Mouse (Mus musculus): ENCODE results near the gene Lancl1. TPM values are rescaled to one million over a fixed set of nuclear protein-coding genes. Genes with fewer than 3 reads are reported as not detected.
A peak's percentile ranks its signal among the peaks of the same experiment; 100 is the strongest.

Lancl1 gene
- polyA plus RNA-seq, 1 experiment from 2014 or later = 31.9 TPM

DNA sequence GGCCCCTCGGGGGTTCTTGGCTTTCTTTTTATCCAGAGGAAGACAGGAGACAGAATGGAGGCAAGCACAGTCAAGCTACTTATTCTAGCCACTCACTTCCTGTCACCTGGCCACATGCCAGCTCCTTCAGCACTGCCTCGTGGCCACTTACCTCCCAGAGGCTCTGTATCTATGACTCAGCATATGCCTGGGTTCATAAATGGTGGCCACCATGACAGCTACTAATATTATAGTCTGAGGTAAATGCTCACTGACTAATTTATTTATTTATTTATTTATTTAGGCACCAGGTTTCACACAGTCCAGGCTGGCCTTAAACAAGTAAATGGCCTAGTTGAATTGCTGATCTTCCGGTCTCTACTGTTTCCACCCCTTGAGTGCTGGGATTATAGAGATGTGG lies 35.0 kb downstream of the Lancl1 start:
- no peak overlapping the region for H3K27ac ChIP-seq
- no peak overlapping the region for H3K4me2 ChIP-seq
- ATAC-seq = peak; percentile 24; the same call in 1 of the 2 replicates
- H3K9ac ChIP-seq = no peak overlapping the region
- 63% methylated on average over 3 of the region's 3 CpGs for WGBS (ENCODE audit: insufficient replicate concordance)
- peaks cover 4% of the 10 kb centered on the region for H3K4me1 ChIP-seq
- H3K36me3 ChIP-seq = peaks cover 55% of the 10 kb centered on the region
- H3K9me3 ChIP-seq (replicated peaks) = no peaks in the 10 kb centered on the region
- H3K27me3 ChIP-seq (replicated peaks) = no peaks in the 10 kb centered on the region
- H3K4me3 ChIP-seq = no peak overlapping the region

DNA sequence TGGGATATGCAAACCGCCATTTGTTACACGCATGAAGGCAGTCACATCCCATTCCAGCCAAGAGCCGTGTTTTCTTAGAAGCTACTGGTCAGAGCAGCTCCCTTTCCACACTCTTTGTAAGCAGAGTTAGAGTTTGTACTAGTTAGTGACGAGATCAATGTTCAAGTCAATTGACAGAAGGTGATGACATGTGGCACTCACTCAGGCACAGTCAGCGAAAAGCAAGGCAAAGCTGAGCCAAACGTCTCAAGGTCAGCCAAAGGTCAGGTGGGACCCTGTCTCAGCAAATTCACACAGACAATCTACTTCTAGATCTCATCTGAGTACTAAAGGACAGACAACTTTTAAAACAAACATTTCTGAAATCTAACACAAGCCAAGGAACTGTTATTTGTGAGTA lies 36.4 kb downstream of the Lancl1 start:
- Histone ChIP-seq H3K27me3 (replicated peaks) (no peaks in the 10 kb centered on the region), H3K36me3 (peaks cover 48% of the 10 kb centered on the region), H3K9ac (no peak overlapping the region), H3K4me1 (peaks cover 14% of the 10 kb centered on the region), H3K4me2 (no peak overlapping the region), H3K4me3 (no peak overlapping the region), H3K9me3 (replicated peaks) (no peaks in the 10 kb centered on the region), H3K27ac (no peak overlapping the region)
- WGBS (ENCODE audit: insufficient replicate concordance) = 77% methylated on average over 6 of the region's 6 CpGs
- ATAC-seq = no peak; the same call in 1 of the 2 replicates

DNA sequence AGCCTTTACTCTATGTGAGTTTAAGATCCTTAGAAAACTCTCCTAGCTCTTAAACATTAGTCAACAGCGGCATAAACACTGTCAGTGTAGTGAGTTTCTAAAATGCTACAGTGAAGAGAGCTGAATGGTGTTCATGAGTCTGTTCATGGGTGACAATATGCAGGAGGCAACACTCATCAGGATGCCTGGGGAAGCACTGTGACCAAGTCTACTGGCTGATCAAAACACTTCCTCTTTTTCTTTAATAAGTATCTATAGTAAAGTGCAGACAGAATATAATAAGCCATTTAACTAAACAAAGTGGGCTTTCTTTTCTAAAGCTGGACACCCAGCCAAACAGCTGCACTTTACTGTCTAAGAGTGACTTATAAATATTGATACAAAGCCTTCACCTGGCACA lies 37.3 kb downstream of the Lancl1 start:
- H3K36me3 ChIP-seq = peaks cover 43% of the 10 kb centered on the region
- no peak for ATAC-seq
- H3K27me3 ChIP-seq (replicated peaks) = no peaks in the 10 kb centered on the region
- no peak overlapping the region for H3K9ac ChIP-seq
- H3K9me3 ChIP-seq (replicated peaks) = no peaks in the 10 kb centered on the region
- H3K4me3 ChIP-seq = no peak overlapping the region
- 82% methylated on average over 1 of the region's 1 CpGs for WGBS (ENCODE audit: insufficient replicate concordance)
- H3K27ac ChIP-seq = no peak overlapping the region
- peaks cover 14% of the 10 kb centered on the region for H3K4me1 ChIP-seq
- no peak overlapping the region for H3K4me2 ChIP-seq

DNA sequence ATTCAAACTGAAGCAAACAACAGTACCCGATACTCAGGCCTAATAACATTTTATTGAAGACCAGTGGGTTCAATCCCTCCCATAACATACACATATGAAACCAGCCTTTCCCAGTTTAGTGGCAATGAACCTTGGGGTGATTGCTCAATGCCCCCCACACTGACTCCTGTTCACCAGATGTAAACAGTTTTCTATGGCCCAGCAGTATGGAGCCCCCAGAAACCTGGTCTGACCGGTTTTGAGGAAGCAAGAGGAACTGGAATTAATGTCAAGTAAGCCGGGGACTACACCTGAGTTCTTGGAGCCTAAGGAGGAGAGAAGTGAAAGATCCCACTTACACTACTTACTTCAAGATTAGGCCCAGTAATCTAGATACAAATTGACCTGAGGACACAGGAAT lies 38.2 kb downstream of the Lancl1 start:
- Histone ChIP-seq H3K9ac (no peak overlapping the region), H3K27me3 (replicated peaks) (no peaks in the 10 kb centered on the region), H3K4me2 (no peak overlapping the region), H3K9me3 (replicated peaks) (no peaks in the 10 kb centered on the region), H3K36me3 (peaks cover 35% of the 10 kb centered on the region), H3K27ac (no peak overlapping the region), H3K4me1 (peaks cover 14% of the 10 kb centered on the region), H3K4me3 (no peak overlapping the region)
- WGBS (ENCODE audit: insufficient replicate concordance) = 67% methylated on average over 3 of the region's 3 CpGs
- ATAC-seq = no peak

DNA sequence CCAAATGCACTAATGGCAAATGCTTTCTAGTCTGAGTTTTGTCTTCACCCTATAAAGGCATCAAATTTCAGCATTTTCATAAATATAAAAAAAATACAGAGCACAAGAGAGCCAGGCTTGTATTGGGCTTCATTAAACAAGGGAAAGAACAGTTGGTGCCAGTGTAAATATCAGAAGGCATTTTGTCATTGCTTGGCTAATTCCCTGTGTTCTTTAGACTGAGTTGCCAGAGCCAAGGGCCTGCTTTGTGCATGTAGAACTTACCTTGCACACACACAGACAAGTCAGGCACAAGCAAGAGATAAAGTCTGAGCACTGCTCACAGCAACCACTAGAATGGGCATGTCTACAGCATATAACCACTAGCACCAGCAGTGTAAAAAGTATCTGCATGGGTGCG lies 40.1 kb downstream of the Lancl1 start:
- WGBS (ENCODE audit: insufficient replicate concordance) = 86% methylated on average over 1 of the region's 1 CpGs
- H3K4me2 ChIP-seq = no peak overlapping the region
- no peak overlapping the region for H3K27ac ChIP-seq
- peaks cover 14% of the 10 kb centered on the region for H3K4me1 ChIP-seq
- H3K9me3 ChIP-seq (replicated peaks) = no peaks in the 10 kb centered on the region
- ATAC-seq = no peak
- no peaks in the 10 kb centered on the region for H3K27me3 ChIP-seq (replicated peaks)
- H3K4me3 ChIP-seq = no peak overlapping the region
- peaks cover 16% of the 10 kb centered on the region; the same call in 1 of the 2 replicates for H3K36me3 ChIP-seq
- no peak overlapping the region for H3K9ac ChIP-seq

DNA sequence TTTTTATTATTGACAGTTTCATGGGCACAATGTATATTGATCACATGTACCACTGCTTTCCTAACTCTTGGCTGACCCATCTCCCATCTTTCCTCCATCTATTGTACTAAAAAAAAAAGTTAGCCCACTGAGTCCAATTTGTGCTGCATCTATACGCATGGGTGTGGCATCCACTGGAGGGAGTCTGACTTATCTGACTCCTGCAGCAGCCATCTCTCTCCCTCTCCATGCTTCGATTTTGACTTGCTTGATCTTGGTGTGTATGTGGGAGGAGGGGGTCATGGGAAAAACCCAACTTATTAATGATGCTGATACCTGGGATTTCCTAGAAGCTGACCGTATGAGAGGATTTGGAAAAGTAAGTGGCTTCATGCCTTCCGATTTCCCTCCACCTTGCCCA lies 40.5 kb downstream of the Lancl1 start:
- peaks cover 12% of the 10 kb centered on the region; the same call in 1 of the 2 replicates for H3K36me3 ChIP-seq
- no peak overlapping the region for H3K4me2 ChIP-seq
- peaks cover 14% of the 10 kb centered on the region for H3K4me1 ChIP-seq
- H3K27me3 ChIP-seq (replicated peaks) = no peaks in the 10 kb centered on the region
- H3K4me3 ChIP-seq = no peak overlapping the region
- H3K27ac ChIP-seq = no peak overlapping the region
- no peaks in the 10 kb centered on the region for H3K9me3 ChIP-seq (replicated peaks)
- WGBS (ENCODE audit: insufficient replicate concordance) = 46% methylated on average over 4 of the region's 4 CpGs
- ATAC-seq = peak; percentile 62; the same call in 1 of the 2 replicates
- no peak overlapping the region for H3K9ac ChIP-seq

DNA sequence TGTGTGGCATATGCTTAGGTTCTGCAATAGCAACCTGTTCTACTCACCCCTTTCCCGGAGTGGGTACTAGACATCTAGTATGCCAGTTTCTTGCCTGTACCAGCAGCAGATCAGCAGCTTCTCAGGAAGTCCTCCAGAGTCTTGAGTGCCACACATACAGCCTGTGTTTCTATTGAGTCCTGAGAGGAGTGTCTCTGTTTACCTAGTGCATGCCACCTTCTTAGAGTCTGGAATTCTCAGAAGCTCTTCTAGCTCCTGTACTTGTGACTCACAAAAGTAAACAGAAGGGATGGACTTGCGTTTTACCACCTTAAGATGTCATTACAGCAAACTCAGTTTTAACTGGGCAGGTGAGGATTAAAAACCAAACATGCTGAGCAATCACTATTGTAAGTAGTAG lies 41.9 kb downstream of the Lancl1 start:
- ATAC-seq = no peak
- Histone ChIP-seq H3K9me3 (replicated peaks) (no peaks in the 10 kb centered on the region), H3K4me2 (no peak overlapping the region), H3K9ac (no peak overlapping the region), H3K36me3 (peaks cover under 1% of the 10 kb centered on the region; the same call in 1 of the 2 replicates), H3K4me1 (peaks cover 14% of the 10 kb centered on the region), H3K27me3 (replicated peaks) (no peaks in the 10 kb centered on the region), H3K4me3 (no peak overlapping the region), H3K27ac (no peak overlapping the region)
- WGBS (ENCODE audit: insufficient replicate concordance) = 60% methylated on average over 2 of the region's 2 CpGs

DNA sequence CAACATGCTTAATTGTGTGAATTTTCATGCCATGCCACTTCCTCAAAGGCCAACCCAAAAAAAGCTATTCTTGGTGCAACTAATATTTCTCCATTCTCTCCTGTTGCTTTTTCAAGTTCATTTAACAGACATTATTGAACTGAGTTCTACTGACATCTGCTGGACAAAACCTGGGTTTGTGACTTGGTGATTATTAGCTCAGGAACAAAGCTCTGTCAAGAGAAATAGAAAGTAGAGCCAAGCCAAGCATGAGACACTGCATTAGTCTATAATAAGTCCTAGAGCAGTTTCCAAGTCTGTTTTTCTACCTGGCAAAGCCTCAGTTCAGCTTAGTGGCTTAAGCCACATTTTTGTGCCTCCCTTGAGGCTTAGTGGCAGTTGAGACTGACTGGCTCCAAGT lies 45.9 kb downstream of the Lancl1 start:
- no peak overlapping the region for H3K4me2 ChIP-seq
- no peak overlapping the region for H3K9ac ChIP-seq
- no peak overlapping the region for H3K4me3 ChIP-seq
- H3K9me3 ChIP-seq (replicated peaks) = no peaks in the 10 kb centered on the region
- no peak for ATAC-seq
- peaks cover 1% of the 10 kb centered on the region; the same call in 1 of the 2 replicates for H3K4me1 ChIP-seq
- no peaks in the 10 kb centered on the region for H3K36me3 ChIP-seq
- H3K27me3 ChIP-seq (replicated peaks) = no peaks in the 10 kb centered on the region
- H3K27ac ChIP-seq = no peak overlapping the region

DNA sequence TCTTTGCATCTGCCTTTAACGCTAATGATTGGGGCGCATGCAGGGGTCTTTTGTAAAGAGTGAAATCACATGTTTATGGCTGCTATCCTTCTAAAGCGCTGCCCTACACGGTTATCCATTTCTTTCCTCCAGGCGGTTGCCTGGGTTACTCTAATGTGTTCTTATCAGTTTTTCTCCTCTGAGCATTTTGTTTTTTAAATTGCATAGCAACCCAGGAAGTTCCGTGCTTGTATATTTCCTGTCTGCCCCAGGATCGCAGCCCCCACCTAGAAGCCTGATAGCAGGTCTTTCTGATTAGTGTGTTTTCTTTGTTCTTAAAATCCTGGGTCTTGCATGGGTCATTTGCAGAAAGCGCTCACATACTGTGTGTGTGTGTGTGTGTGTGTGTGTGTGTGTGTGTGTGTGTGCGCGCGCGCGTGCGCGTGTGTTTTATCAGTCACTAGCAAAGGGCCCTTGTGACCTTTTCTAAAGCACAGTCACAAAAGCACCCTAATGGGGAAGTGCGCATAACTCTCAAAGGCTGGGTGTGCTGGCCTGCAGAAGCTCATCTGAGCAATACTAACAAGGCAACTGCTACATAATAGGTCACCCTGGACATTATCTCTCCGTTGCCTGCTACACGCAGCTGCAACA lies 51.0 kb downstream of the Lancl1 start:
- H3K4me3 ChIP-seq = no peak overlapping the region
- H3K9ac ChIP-seq = no peak overlapping the region
- no peaks in the 10 kb centered on the region for H3K27me3 ChIP-seq (replicated peaks)
- H3K4me1 ChIP-seq = peaks cover 5% of the 10 kb centered on the region; the same call in 1 of the 2 replicates
- no peaks in the 10 kb centered on the region for H3K9me3 ChIP-seq (replicated peaks)
- H3K36me3 ChIP-seq = no peaks in the 10 kb centered on the region
- peak overlapping the region; percentile 36 for H3K4me2 ChIP-seq
- WGBS (ENCODE audit: insufficient replicate concordance) = 52% methylated on average over 18 of the region's 18 CpGs
- peak; percentile 55 for ATAC-seq
- no peak overlapping the region for H3K27ac ChIP-seq

DNA sequence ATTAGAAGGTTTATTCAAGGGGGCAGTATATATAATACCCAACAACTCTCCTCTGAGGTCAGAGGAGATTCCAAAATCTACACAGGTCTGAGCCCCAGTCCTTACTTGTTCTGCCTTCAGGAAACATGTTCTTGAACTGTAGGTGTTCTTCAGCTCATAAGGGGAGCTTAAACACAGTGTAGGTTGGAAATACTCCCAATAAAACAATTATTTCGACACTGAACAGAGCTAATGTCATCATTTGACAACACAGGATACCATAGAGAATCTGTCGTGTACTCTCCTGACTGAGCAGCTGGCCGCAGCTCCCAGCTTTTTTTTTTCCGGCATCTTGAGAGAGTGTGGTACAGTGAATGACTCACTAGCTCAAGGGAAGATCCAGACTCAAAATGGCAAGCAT lies 52.8 kb downstream of the Lancl1 start:
- H3K27ac ChIP-seq = no peak overlapping the region
- no peaks in the 10 kb centered on the region for H3K36me3 ChIP-seq
- no peak overlapping the region for H3K9ac ChIP-seq
- no peaks in the 10 kb centered on the region for H3K27me3 ChIP-seq (replicated peaks)
- peaks cover 5% of the 10 kb centered on the region; the same call in 1 of the 2 replicates for H3K4me1 ChIP-seq
- H3K4me3 ChIP-seq = no peak overlapping the region
- WGBS (ENCODE audit: insufficient replicate concordance) = 70% methylated on average over 4 of the region's 4 CpGs
- no peaks in the 10 kb centered on the region for H3K9me3 ChIP-seq (replicated peaks)
- ATAC-seq = no peak
- no peak overlapping the region for H3K4me2 ChIP-seq

DNA sequence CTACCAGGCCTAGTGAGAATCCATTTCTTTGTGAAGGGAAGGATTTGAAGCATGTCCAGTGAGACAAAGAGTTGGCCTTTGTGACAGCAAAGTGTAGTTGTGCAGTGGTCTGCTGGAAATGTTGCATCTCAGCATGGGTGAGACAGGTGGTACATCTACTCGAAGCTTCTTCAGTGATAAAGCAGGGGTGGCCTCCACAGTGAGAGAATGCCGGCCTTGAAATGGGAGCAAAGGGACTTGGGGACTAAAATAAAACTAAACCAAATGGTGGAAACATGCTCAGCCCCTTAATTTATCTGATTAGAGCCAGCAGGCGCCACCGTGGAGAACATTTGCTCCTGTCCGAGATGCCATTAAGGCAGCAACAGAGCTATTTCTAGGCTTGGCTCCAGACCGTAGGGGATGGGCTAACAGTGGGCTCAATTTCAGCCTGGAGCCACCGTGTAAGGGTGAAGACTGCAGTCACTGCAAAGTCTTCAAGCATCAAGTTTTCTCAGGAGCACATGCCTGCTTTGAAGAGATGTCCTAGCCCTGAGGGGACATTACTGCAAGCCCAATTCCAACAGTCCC lies 53.5 kb downstream of the Lancl1 start:
- H3K36me3 ChIP-seq = no peaks in the 10 kb centered on the region
- WGBS (ENCODE audit: insufficient replicate concordance) = 50% methylated on average over 7 of the region's 7 CpGs
- H3K9ac ChIP-seq = no peak overlapping the region
- no peak for ATAC-seq
- no peak overlapping the region for H3K27ac ChIP-seq
- H3K4me1 ChIP-seq = peaks cover 5% of the 10 kb centered on the region; the same call in 1 of the 2 replicates
- H3K4me2 ChIP-seq = no peak overlapping the region
- H3K9me3 ChIP-seq (replicated peaks) = no peaks in the 10 kb centered on the region
- no peak overlapping the region for H3K4me3 ChIP-seq
- H3K27me3 ChIP-seq (replicated peaks) = no peaks in the 10 kb centered on the region

DNA sequence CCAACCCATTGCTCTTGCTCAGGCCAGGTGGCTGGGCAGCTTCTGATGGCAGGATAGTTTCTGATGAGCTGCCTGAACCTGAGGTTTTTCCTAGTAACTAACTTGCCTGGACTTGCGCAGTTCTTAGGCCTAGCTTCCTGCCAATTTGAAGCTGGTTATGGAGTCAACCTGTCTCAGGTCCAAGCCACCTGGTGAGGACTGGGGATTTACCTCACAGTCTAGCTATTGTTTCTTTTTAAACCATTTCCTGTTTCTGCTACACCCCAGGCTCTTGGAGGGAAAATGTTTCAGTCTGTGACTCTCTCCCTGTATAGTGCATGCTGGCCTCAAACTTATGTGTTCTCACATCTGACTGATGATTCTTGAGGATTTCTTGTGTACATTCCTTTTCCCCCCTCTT lies 58.5 kb downstream of the Lancl1 start:
- Histone ChIP-seq H3K9me3 (replicated peaks) (no peaks in the 10 kb centered on the region), H3K4me1 (no peaks in the 10 kb centered on the region), H3K4me3 (no peak overlapping the region), H3K27me3 (replicated peaks) (no peaks in the 10 kb centered on the region), H3K9ac (no peak overlapping the region), H3K4me2 (no peak overlapping the region), H3K27ac (no peak overlapping the region), H3K36me3 (no peaks in the 10 kb centered on the region)
- ATAC-seq = no peak
- WGBS (ENCODE audit: insufficient replicate concordance) = 95% methylated on average over 1 of the region's 1 CpGs

DNA sequence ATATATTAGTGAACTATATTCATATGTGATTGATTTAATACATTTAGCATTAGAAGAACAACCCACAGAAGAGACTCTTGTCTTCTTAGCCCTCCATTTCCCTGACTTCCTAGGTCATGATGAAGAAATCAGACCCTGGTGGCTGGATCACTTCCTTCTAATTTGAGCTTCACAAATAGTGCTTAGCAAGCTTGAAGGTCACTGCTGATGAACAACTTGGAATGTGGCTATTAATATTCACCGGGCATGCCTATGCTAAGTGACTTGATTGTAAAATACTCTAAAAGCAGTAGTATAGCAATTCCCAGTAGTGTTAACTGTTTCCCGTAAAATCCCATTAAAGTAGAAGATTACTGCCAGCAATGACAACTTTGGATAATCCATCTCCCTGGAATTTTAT lies 63.2 kb downstream of the Lancl1 start:
- no peaks in the 10 kb centered on the region for H3K4me1 ChIP-seq
- H3K9ac ChIP-seq = no peak overlapping the region
- WGBS (ENCODE audit: insufficient replicate concordance) = 75% methylated on average over 2 of the region's 2 CpGs
- no peaks in the 10 kb centered on the region for H3K27me3 ChIP-seq (replicated peaks)
- no peak overlapping the region for H3K4me2 ChIP-seq
- no peak overlapping the region for H3K4me3 ChIP-seq
- H3K36me3 ChIP-seq = no peaks in the 10 kb centered on the region
- H3K27ac ChIP-seq = no peak overlapping the region
- no peak for ATAC-seq
- no peaks in the 10 kb centered on the region for H3K9me3 ChIP-seq (replicated peaks)
